Mouse (Mus musculus): ENCODE data around the gene Tubd1. TPM values are rescaled to one million over a fixed set of nuclear protein-coding genes. Genes with fewer than 3 reads are reported as not detected.

Tubd1 gene
- total and polyA plus RNA-seq, 2 experiments from 2014 or later: 2.5 to 8.0 TPM

DNA sequence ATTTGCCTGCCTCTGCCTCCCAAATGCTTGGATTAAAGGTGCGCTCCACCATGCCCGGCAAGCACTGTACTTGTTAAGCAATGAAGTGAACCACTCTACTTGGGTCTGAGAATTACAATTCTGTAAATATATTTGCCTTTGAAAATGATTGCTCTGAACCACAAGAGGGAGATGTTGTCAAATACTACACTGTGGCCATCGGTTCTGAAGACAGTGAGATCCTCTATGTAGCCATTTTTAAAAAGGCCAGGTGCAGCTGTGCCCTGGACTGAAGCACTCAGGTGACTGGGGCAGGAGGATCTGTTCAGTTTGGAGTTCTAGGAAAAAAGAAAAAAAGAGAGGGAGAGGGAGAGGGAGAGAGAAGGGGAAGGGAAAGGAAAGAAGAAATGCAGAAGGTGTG lies 23.6 kb downstream of the Tubd1 start:
- WGBS: 49% methylated on average over 3 of the region's 3 CpGs
- H3K9me3 ChIP-seq (replicated peaks; ENCODE audit: control insufficient read depth, low read length): no peaks in the 10 kb centered on the region
- H3K27me3 ChIP-seq (ENCODE audit: control insufficient read depth, insufficient read depth, low read length): no peaks in the 10 kb centered on the region
- TF ChIP-seq CTCF (IDR thresholded peaks at IDR 0.05; ENCODE audit: low read depth) (peak; percentile 88), EP300 (IDR thresholded peaks at IDR 0.05; ENCODE audit: low read depth) (no peak)
- no peak overlapping the region for H3K4me2 ChIP-seq (ENCODE audit: low read depth, low read length)
- H3K4me3 ChIP-seq (ENCODE audit: low read depth, low read length): no peak overlapping the region
- peak; percentile 50; the same call in 1 of the 2 replicates for ATAC-seq (ENCODE audit: insufficient read depth, low read depth)
- H3K27ac ChIP-seq (ENCODE audit: low read depth): no peak overlapping the region
- DNase-seq (ENCODE audit: low spot score): peak; percentile 75
- peaks cover 5% of the 10 kb centered on the region; the same call in 1 of the 2 replicates for H3K36me3 ChIP-seq (replicated peaks; ENCODE audit: control insufficient read depth, insufficient read depth, low read length)
- H3K9ac ChIP-seq (replicated peaks; ENCODE audit: low read depth, low read length): no peak overlapping the region
- H3K4me1 ChIP-seq (ENCODE audit: control insufficient read depth, insufficient read depth): peaks cover 6% of the 10 kb centered on the region

DNA sequence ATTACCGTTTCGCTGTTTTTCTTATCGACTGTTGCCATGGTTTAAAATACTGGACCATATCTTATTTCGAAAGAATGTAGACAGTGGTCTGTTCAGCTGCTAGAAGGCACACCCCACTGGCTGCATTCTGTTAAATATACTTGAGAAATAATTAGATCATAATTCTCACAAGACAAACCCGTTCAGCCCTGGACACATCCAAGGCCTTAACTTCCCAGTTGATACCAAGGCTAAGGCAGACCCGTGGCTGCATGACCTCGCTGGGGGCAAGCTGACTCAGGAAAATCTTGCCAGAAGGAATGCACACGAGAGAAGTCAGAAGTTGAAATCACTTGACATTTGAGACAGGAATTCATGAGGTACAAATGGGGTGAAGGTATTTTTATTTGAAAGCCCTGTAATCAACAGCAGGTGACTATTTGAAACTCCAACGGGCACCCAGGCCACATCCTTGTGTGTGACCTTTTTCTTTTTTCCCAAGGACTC lies 25.5 kb downstream of the Tubd1 start:
- H3K9ac ChIP-seq (replicated peaks; ENCODE audit: low read depth, low read length): no peak overlapping the region
- no peaks in the 10 kb centered on the region for H3K9me3 ChIP-seq (replicated peaks; ENCODE audit: control insufficient read depth, low read length)
- peaks cover 6% of the 10 kb centered on the region for H3K4me1 ChIP-seq (ENCODE audit: control insufficient read depth, insufficient read depth)
- no peak overlapping the region for H3K4me3 ChIP-seq (ENCODE audit: low read depth, low read length)
- no peaks in the 10 kb centered on the region for H3K27me3 ChIP-seq (ENCODE audit: control insufficient read depth, insufficient read depth, low read length)
- H3K4me2 ChIP-seq (ENCODE audit: low read depth, low read length): no peak overlapping the region
- whole genome bisulfite sequencing: 32% methylated on average over 9 of the region's 9 CpGs
- TF ChIP-seq EP300 (IDR thresholded peaks at IDR 0.05; ENCODE audit: low read depth) (no peak), CTCF (IDR thresholded peaks at IDR 0.05; ENCODE audit: low read depth) (no peak)
- H3K36me3 ChIP-seq (replicated peaks; ENCODE audit: control insufficient read depth, insufficient read depth, low read length): peaks cover 5% of the 10 kb centered on the region; the same call in 1 of the 2 replicates
- peak; percentile 54 for DNase-seq (ENCODE audit: low spot score)
- ATAC-seq (ENCODE audit: insufficient read depth, low read depth): peak; percentile 27; the same call in 1 of the 2 replicates
- H3K27ac ChIP-seq (ENCODE audit: low read depth): peak overlapping the region; percentile 65; the same call in 1 of the 2 replicates

DNA sequence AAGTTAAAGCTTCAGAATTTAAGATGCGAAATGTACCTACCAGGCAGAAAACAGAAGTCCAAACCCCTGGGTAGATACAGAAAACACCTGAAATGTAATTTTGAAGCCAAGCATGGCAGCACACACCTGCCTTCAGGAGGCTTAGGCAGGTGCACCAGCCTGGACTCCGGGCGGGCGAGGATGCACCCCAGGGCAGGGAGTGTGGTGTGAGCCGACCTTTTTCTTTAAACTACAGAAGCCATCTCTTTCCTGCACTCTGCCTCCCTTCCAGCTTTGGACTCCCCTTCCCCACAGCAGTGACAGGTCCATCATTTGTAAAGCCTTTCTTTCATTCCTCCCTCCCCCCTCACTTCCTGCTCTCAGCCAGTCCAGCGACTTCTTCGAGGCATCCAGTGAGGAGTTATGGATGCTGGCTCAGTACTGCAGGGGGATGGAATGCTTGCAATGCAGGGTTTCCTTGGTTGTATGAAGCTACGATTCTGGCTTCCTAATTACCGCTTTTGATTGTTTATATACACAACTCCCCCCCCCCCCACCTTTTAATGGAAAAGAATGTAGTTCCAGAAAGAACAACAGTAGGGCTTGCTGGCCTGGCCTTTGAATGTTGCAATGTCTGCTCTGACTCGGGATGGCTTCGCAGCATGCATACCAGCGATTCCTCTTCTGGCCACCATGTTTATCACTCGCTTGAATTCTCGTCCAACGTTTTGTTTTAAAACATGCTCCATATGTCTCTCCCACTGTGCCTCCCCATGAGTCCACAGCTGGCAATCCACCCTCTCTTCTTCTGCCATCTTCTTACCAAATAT lies 26.5 kb downstream of the Tubd1 start:
- H3K9me3 ChIP-seq (replicated peaks; ENCODE audit: control insufficient read depth, low read length): no peaks in the 10 kb centered on the region
- peak overlapping the region; percentile 8; the same call in 1 of the 2 replicates for H3K4me2 ChIP-seq (ENCODE audit: low read depth, low read length)
- peaks cover 6% of the 10 kb centered on the region for H3K4me1 ChIP-seq (ENCODE audit: control insufficient read depth, insufficient read depth)
- no peak overlapping the region for H3K4me3 ChIP-seq (ENCODE audit: low read depth, low read length)
- no peaks in the 10 kb centered on the region; the same call in 1 of the 2 replicates for H3K36me3 ChIP-seq (replicated peaks; ENCODE audit: control insufficient read depth, insufficient read depth, low read length)
- H3K9ac ChIP-seq (replicated peaks; ENCODE audit: low read depth, low read length): no peak overlapping the region
- H3K27ac ChIP-seq (ENCODE audit: low read depth): peak overlapping the region; percentile 65
- H3K27me3 ChIP-seq (ENCODE audit: control insufficient read depth, insufficient read depth, low read length): no peaks in the 10 kb centered on the region
- TF ChIP-seq CTCF (IDR thresholded peaks at IDR 0.05; ENCODE audit: low read depth): no peak
- no peak for TF ChIP-seq EP300 (IDR thresholded peaks at IDR 0.05; ENCODE audit: low read depth)
- DNase-seq (ENCODE audit: low spot score) (peak; percentile 43), ATAC-seq (ENCODE audit: insufficient read depth, low read depth) (peak; percentile 39; the same call in 1 of the 2 replicates)
- WGBS: 37% methylated on average over 15 of the region's 15 CpGs

DNA sequence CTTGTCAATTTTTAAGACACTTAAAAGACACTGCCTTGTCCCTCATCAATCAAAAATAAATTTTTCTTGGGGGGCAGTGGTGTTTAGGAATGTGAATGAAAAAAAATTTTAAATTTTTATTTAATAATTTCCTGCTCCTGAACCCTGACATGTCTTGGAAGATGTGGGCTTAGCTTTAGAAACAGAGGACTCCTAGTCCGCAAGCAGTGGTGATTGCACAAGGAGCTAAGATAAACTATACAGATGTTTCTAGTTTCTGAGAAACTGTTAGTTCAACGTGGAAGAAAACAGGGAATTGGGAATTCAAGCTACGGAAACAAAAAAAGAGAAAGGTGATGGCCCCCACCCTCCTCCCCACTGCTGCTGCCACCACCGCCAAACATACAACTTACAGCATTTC lies 27.1 kb downstream of the Tubd1 start:
- Histone ChIP-seq H3K9me3 (replicated peaks; ENCODE audit: control insufficient read depth, low read length) (no peaks in the 10 kb centered on the region), H3K4me2 (ENCODE audit: low read depth, low read length) (no peak overlapping the region), H3K4me3 (ENCODE audit: low read depth, low read length) (no peak overlapping the region), H3K4me1 (ENCODE audit: control insufficient read depth, insufficient read depth) (peaks cover 7% of the 10 kb centered on the region), H3K9ac (replicated peaks; ENCODE audit: low read depth, low read length) (no peak overlapping the region), H3K27ac (ENCODE audit: low read depth) (peak overlapping the region; percentile 65), H3K27me3 (ENCODE audit: control insufficient read depth, insufficient read depth, low read length) (no peaks in the 10 kb centered on the region), H3K36me3 (replicated peaks; ENCODE audit: control insufficient read depth, insufficient read depth, low read length) (no peaks in the 10 kb centered on the region; the same call in 1 of the 2 replicates)
- 76% methylated on average over 4 of the region's 4 CpGs for WGBS
- ATAC-seq (ENCODE audit: insufficient read depth, low read depth) (no peak), DNase-seq (ENCODE audit: low spot score) (no peak)
- TF ChIP-seq EP300 (IDR thresholded peaks at IDR 0.05; ENCODE audit: low read depth) (no peak), CTCF (IDR thresholded peaks at IDR 0.05; ENCODE audit: low read depth) (no peak)

DNA sequence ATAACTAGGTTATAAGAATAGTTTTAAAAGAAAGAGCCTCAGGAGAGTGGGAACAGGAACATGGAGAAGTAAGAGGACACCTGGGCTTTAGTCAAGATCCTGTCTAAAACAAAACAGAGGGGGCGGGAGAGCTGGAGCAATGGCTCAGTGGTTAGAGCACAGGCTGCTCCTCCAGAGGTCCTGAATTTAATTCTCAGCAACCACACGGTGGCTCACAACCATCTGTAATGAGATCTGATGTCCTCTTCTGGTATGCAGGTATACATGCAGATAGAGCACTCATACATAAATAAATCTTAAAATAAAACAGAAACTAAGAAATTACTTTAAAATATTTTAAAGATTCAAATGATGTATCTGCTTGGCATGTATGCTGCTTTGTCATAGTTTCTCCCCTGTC lies 27.8 kb downstream of the Tubd1 start:
- WGBS: 68% methylated on average over 2 of the region's 2 CpGs
- Histone ChIP-seq H3K36me3 (replicated peaks; ENCODE audit: control insufficient read depth, insufficient read depth, low read length) (no peaks in the 10 kb centered on the region), H3K9me3 (replicated peaks; ENCODE audit: control insufficient read depth, low read length) (no peaks in the 10 kb centered on the region), H3K27ac (ENCODE audit: low read depth) (no peak overlapping the region), H3K4me2 (ENCODE audit: low read depth, low read length) (no peak overlapping the region), H3K9ac (replicated peaks; ENCODE audit: low read depth, low read length) (no peak overlapping the region), H3K27me3 (ENCODE audit: control insufficient read depth, insufficient read depth, low read length) (no peaks in the 10 kb centered on the region), H3K4me1 (ENCODE audit: control insufficient read depth, insufficient read depth) (peaks cover 15% of the 10 kb centered on the region), H3K4me3 (ENCODE audit: low read depth, low read length) (no peak overlapping the region)
- no peak for DNase-seq (ENCODE audit: low spot score)
- TF ChIP-seq EP300 (IDR thresholded peaks at IDR 0.05; ENCODE audit: low read depth) (no peak), CTCF (IDR thresholded peaks at IDR 0.05; ENCODE audit: low read depth) (no peak)
- no peak for ATAC-seq (ENCODE audit: insufficient read depth, low read depth)

Data from heart, postnatal 0 days (tissue).